Mouse (Mus musculus): Measurements from ENCODE around the gene Casp8.
"Not testable (repeated sequence)": the region's sequence is repeated elsewhere in the genome, so short reads cannot be mapped to it uniquely, and the experiment has no call there.

Casp8 gene

GRCm38 (mm10) chr1:58800644-58801043 lies 5.5 kb downstream of the Casp8 start:
- not testable (repeated sequence) for DNase-seq (ENCODE audit: low spot score)

GRCm38 (mm10) chr1:58801558-58802285 lies 6.5 kb downstream of the Casp8 start:
- no peak for DNase-seq (ENCODE audit: low spot score)

- peak; percentile 74 for DNase-seq (ENCODE audit: low spot score)
Observed at GRCm38 (mm10) chr1:58802322-58803273, 7.4 kb downstream of the Casp8 start.

- DNase-seq (ENCODE audit: low spot score) = no peak
Observed at GRCm38 (mm10) chr1:58803531-58803930, 8.4 kb downstream of the Casp8 start.

- peak; percentile 66 for DNase-seq (ENCODE audit: low spot score)
Observed at GRCm38 (mm10) chr1:58806651-58807050, 11.5 kb downstream of the Casp8 start.

GRCm38 (mm10) chr1:58826319-58826718 lies 31.1 kb downstream of the Casp8 start:
- no peak for DNase-seq (ENCODE audit: low spot score)

- DNase-seq (ENCODE audit: low spot score) = no peak
Observed at GRCm38 (mm10) chr1:58830741-58831140, 35.6 kb downstream of the Casp8 start.

- DNase-seq (ENCODE audit: low spot score) = no peak
Observed at GRCm38 (mm10) chr1:58832198-58832597, 37.0 kb downstream of the Casp8 start.

- not testable (repeated sequence) for DNase-seq (ENCODE audit: low spot score)
Observed at GRCm38 (mm10) chr1:58856811-58857210, 61.6 kb downstream of the Casp8 start.

GRCm38 (mm10) chr1:58859131-58859530 lies 64.0 kb downstream of the Casp8 start:
- not testable (repeated sequence) for DNase-seq (ENCODE audit: low spot score)

- DNase-seq (ENCODE audit: low spot score) = peak; percentile 57
Observed at GRCm38 (mm10) chr1:58859738-58860365, 64.7 kb downstream of the Casp8 start.

GRCm38 (mm10) chr1:58860586-58860985 lies 65.4 kb downstream of the Casp8 start:
- DNase-seq (ENCODE audit: low spot score) = not testable (repeated sequence)

- DNase-seq (ENCODE audit: low spot score) = not testable (repeated sequence)
Observed at GRCm38 (mm10) chr1:58876500-58876899, 81.3 kb downstream of the Casp8 start.

- not testable (repeated sequence) for DNase-seq (ENCODE audit: low spot score)
Observed at GRCm38 (mm10) chr1:58879291-58879690, 84.1 kb downstream of the Casp8 start.

- DNase-seq (ENCODE audit: low spot score) = not testable (repeated sequence)
Observed at GRCm38 (mm10) chr1:58883279-58883678, 88.1 kb downstream of the Casp8 start.

GRCm38 (mm10) chr1:58885646-58886045 lies 90.5 kb downstream of the Casp8 start:
- no peak for DNase-seq (ENCODE audit: low spot score)

GRCm38 (mm10) chr1:58889826-58890546 lies 94.8 kb downstream of the Casp8 start:
- DNase-seq (ENCODE audit: low spot score) = no peak

- not testable (repeated sequence) for DNase-seq (ENCODE audit: low spot score)
Observed at GRCm38 (mm10) chr1:58890697-58891290, 95.6 kb downstream of the Casp8 start.

- DNase-seq (ENCODE audit: low spot score) = not testable (repeated sequence)
Observed at GRCm38 (mm10) chr1:58891481-58892170, 96.5 kb downstream of the Casp8 start.

GRCm38 (mm10) chr1:58892386-58892785 lies 97.2 kb downstream of the Casp8 start:
- not testable (repeated sequence) for DNase-seq (ENCODE audit: low spot score)
